Mouse (Mus musculus) neural tube, embryonic 12.5 days (tissue): ENCODE measurements around the gene Samd10. TPM values are rescaled to one million over a fixed set of nuclear protein-coding genes. Genes with fewer than 3 reads are reported as not detected.

Experiments
- microRNA-seq: library from miRNA; unstranded; fragments of <30 nt; microRNA quantifications from one replicate; pipeline ENCODE4, GENCODE M21; 2017
- polyA plus RNA-seq: library from polyadenylated mRNA; unstranded; fragments of >200 nt; fragmentation: Nextera tagmentation; extraction: Ambion mirVana; gene quantifications from 2 replicates; pipeline ENCODE4 v1.2.1, GENCODE M21; 2016

Gene Samd10
- polyA plus RNA-seq, 1 experiment from 2014 or later: 112 TPM

Small RNAs within 50 kb of the gene (microRNA-seq; reads per million reads assigned to microRNA genes)
- gene Mir7006: not detected

Other genes with a start within 250 kb of the Samd10 start
- 69.8 and 74.4 TPM in 2 replicates for gene Zgpat, start 234.3 kb downstream of the Samd10 start, polyA plus RNA-seq
- gene Arfrp1, start 233.8 kb downstream of the Samd10 start, polyA plus RNA-seq: 79.6 and 82.7 TPM in 2 replicates
- 36.8 and 41.8 TPM in 2 replicates for gene Lime1, start 219.1 kb downstream of the Samd10 start, polyA plus RNA-seq
- 26.8 and 27.2 TPM in 2 replicates for gene Zbtb46, start 139.8 kb downstream of the Samd10 start, polyA plus RNA-seq
- gene Abhd16b, start 106.0 kb downstream of the Samd10 start, polyA plus RNA-seq: 0.14 TPM in 1 of 2 replicates, not detected in the other
- gene Tpd52l2, start 102.1 kb downstream of the Samd10 start, polyA plus RNA-seq: 127 and 130 TPM in 2 replicates
- 141 and 147 TPM in 2 replicates for gene Dnajc5, start 78.7 kb downstream of the Samd10 start, polyA plus RNA-seq
- gene Uckl1, start 14.3 kb downstream of the Samd10 start, polyA plus RNA-seq: 59.9 and 65.9 TPM in 2 replicates
- gene Prpf6, start 7.3 kb downstream of the Samd10 start, polyA plus RNA-seq: 72.9 and 78.0 TPM in 2 replicates
- gene Zfp512b, start 6.4 kb downstream of the Samd10 start, polyA plus RNA-seq: 86.5 and 89.6 TPM in 2 replicates
- gene Gm29797, start 57.8 kb upstream of the Samd10 start, polyA plus RNA-seq: not detected in 2 replicates
- 20.3 and 20.6 TPM in 2 replicates for gene Sox18, start 72.4 kb upstream of the Samd10 start, polyA plus RNA-seq
- 27.3 and 30.0 TPM in 2 replicates for gene Tcea2, start 81.1 kb upstream of the Samd10 start, polyA plus RNA-seq
- gene Rgs19, start 94.8 kb upstream of the Samd10 start, polyA plus RNA-seq: 44.0 and 44.8 TPM in 2 replicates
- not detected in 2 replicates for gene Lkaaear1, start 99.2 kb upstream of the Samd10 start, polyA plus RNA-seq
- gene Oprl1, start 115.8 kb upstream of the Samd10 start, polyA plus RNA-seq: 36.4 and 39.6 TPM in 2 replicates
- gene Myt1, start 164.1 kb upstream of the Samd10 start, polyA plus RNA-seq: 70.4 and 79.3 TPM in 2 replicates
- 36.4 and 38.5 TPM in 2 replicates for gene Pcmtd2, start 238.6 kb upstream of the Samd10 start, polyA plus RNA-seq